Mouse (Mus musculus) heart, embryonic 12.5 days (tissue): ENCODE data around the gene Wbp2. TPM values are rescaled to one million over a fixed set of nuclear protein-coding genes. Genes with fewer than 3 reads are reported as not detected.

Experiments
- ATAC-seq: fragments of 200-750 bp; cut with Nextera tagmentation; 2 replicates; pipeline ENCODE4 v1.8.0; 2017; ENCODE audit warnings: moderate TSS enrichment, moderate library complexity; ENCODE audit not compliant: insufficient number of reproducible peaks, low FRiP score
- H3K27ac ChIP-seq: fragments of 300-500 bp; sonication (generic); 2 replicates; pipeline ENCODE4 v1.5.1; 2016; ENCODE audit warnings: mild to moderate bottlenecking, moderate library complexity; ENCODE audit not compliant: poor library complexity, severe bottlenecking
- H3K27me3 ChIP-seq: fragments of 300-500 bp; sonication (generic); replicated peaks from 2 replicates; pipeline ENCODE4 v1.6.1; 2016; ENCODE audit warnings: mild to moderate bottlenecking, moderate library complexity
- H3K36me3 ChIP-seq: fragments of 300-500 bp; sonication (generic); 2 replicates; pipeline ENCODE4 v1.6.1; 2016; ENCODE audit warnings: mild to moderate bottlenecking, moderate library complexity
- H3K4me1 ChIP-seq: fragments of 300-500 bp; sonication (generic); replicated peaks from 2 replicates; pipeline ENCODE4 v1.6.1; 2016; ENCODE audit warnings: mild to moderate bottlenecking
- H3K4me2 ChIP-seq: fragments of 300-500 bp; sonication (generic); 2 replicates; pipeline ENCODE4 v1.6.1; 2016; ENCODE audit warnings: mild to moderate bottlenecking, moderate library complexity
- H3K4me3 ChIP-seq: fragments of 300-500 bp; sonication (generic); 2 replicates; pipeline ENCODE4 v1.5.1; 2016; ENCODE audit warnings: mild to moderate bottlenecking
- H3K9ac ChIP-seq: fragments of 300-500 bp; sonication (generic); 2 replicates; pipeline ENCODE4 v1.6.1; 2016; ENCODE audit warnings: mild to moderate bottlenecking, moderate library complexity
- H3K9me3 ChIP-seq: fragments of 300-500 bp; sonication (generic); replicated peaks from 2 replicates; pipeline ENCODE4 v1.6.1; 2016; ENCODE audit warnings: mild to moderate bottlenecking, moderate library complexity
- WGBS: fragments of 180-500 bp; shearing (Covaris S2); methylation state at CpG from one replicate; pipeline ENCODE4 v1.1.7; 2016; 5-methylcytosine and 5-hydroxymethylcytosine counted together
- polyA plus RNA-seq: library from polyadenylated mRNA; unstranded; fragments of >200 nt; fragmentation: Nextera tagmentation; extraction: Ambion mirVana; gene quantifications from 2 replicates; pipeline ENCODE4 v1.2.1, GENCODE M21; 2016

Wbp2 gene
- polyA plus RNA-seq, 1 experiment from 2014 or later = 137 TPM

- Histone ChIP-seq H3K4me2 (peak overlapping the region; percentile 69), H3K4me3 (no peak overlapping the region), H3K4me1 (peaks cover 23% of the 10 kb centered on the region), H3K27me3 (no peaks in the 10 kb centered on the region), H3K36me3 (peaks cover 18% of the 10 kb centered on the region), H3K9ac (0 out of 2 replicates have a peak overlapping the region, but pooled peaks have one; percentile 52), H3K9me3 (no peaks in the 10 kb centered on the region), H3K27ac (no peak overlapping the region)
- 74% methylated on average over 8 of the region's 8 CpGs for WGBS
- no peak for ATAC-seq
Observed at GRCm38 (mm10) chr11:116088188-116088587, 1.4 kb upstream of the Wbp2 start.

GRCm38 (mm10) chr11:116087194-116088130 lies 667 bp upstream of the Wbp2 start:
- Histone ChIP-seq H3K9me3 (no peaks in the 10 kb centered on the region), H3K9ac (peak overlapping the region; percentile 52; the same call in 1 of the 2 replicates), H3K27ac (peak overlapping the region; percentile 88), H3K4me3 (peak overlapping the region; percentile 62), H3K27me3 (no peaks in the 10 kb centered on the region), H3K36me3 (peaks cover 23% of the 10 kb centered on the region), H3K4me1 (peaks cover 23% of the 10 kb centered on the region), H3K4me2 (peak overlapping the region; percentile 69)
- ATAC-seq = peak; percentile 81
- WGBS = 4% methylated on average over 31 of the region's 31 CpGs

GRCm38 (mm10) chr11:116084166-116084565 lies 2.6 kb downstream of the Wbp2 start:
- no peaks in the 10 kb centered on the region for H3K9me3 ChIP-seq
- H3K9ac ChIP-seq = no peak overlapping the region
- peaks cover 56% of the 10 kb centered on the region for H3K36me3 ChIP-seq
- ATAC-seq = no peak
- H3K4me3 ChIP-seq = no peak overlapping the region
- peaks cover 25% of the 10 kb centered on the region for H3K4me1 ChIP-seq
- H3K27me3 ChIP-seq = no peaks in the 10 kb centered on the region
- WGBS = 82% methylated on average over 6 of the region's 6 CpGs
- H3K27ac ChIP-seq = no peak overlapping the region
- H3K4me2 ChIP-seq = no peak overlapping the region

GRCm38 (mm10) chr11:116083096-116083672 lies 3.6 kb downstream of the Wbp2 start:
- 87% methylated on average over 14 of the region's 14 CpGs for WGBS
- Histone ChIP-seq H3K4me3 (no peak overlapping the region), H3K4me2 (no peak overlapping the region), H3K27ac (no peak overlapping the region), H3K27me3 (no peaks in the 10 kb centered on the region), H3K9ac (no peak overlapping the region), H3K9me3 (no peaks in the 10 kb centered on the region), H3K4me1 (peaks cover 30% of the 10 kb centered on the region), H3K36me3 (peaks cover 62% of the 10 kb centered on the region)
- ATAC-seq = no peak

- H3K4me2 ChIP-seq = no peak overlapping the region
- H3K27ac ChIP-seq = no peak overlapping the region
- no peaks in the 10 kb centered on the region for H3K9me3 ChIP-seq
- H3K27me3 ChIP-seq = no peaks in the 10 kb centered on the region
- no peak overlapping the region for H3K4me3 ChIP-seq
- no peak for ATAC-seq
- peaks cover 62% of the 10 kb centered on the region for H3K36me3 ChIP-seq
- H3K9ac ChIP-seq = no peak overlapping the region
- 75% methylated on average over 6 of the region's 6 CpGs for WGBS
- peaks cover 43% of the 10 kb centered on the region for H3K4me1 ChIP-seq
Observed at GRCm38 (mm10) chr11:116081081-116081480, 5.7 kb downstream of the Wbp2 start.

GRCm38 (mm10) chr11:116079511-116079910 lies 7.3 kb downstream of the Wbp2 start:
- no peak overlapping the region for H3K4me3 ChIP-seq
- ATAC-seq = no peak
- H3K27ac ChIP-seq = no peak overlapping the region
- no peak overlapping the region for H3K9ac ChIP-seq
- H3K4me2 ChIP-seq = no peak overlapping the region
- peaks cover 56% of the 10 kb centered on the region for H3K36me3 ChIP-seq
- peaks cover 42% of the 10 kb centered on the region for H3K4me1 ChIP-seq
- 74% methylated on average over 10 of the region's 10 CpGs for WGBS
- H3K9me3 ChIP-seq = no peaks in the 10 kb centered on the region
- H3K27me3 ChIP-seq = no peaks in the 10 kb centered on the region

- no peak overlapping the region for H3K4me2 ChIP-seq
- no peaks in the 10 kb centered on the region for H3K9me3 ChIP-seq
- H3K27ac ChIP-seq = peak overlapping the region; percentile 29
- H3K4me3 ChIP-seq = no peak overlapping the region
- peak overlapping the region; percentile 26; the same call in 1 of the 2 replicates for H3K9ac ChIP-seq
- ATAC-seq = no peak
- no peaks in the 10 kb centered on the region for H3K27me3 ChIP-seq
- H3K36me3 ChIP-seq = peaks cover 51% of the 10 kb centered on the region
- WGBS = 43% methylated on average over 10 of the region's 10 CpGs
- peaks cover 48% of the 10 kb centered on the region for H3K4me1 ChIP-seq
Observed at GRCm38 (mm10) chr11:116078676-116079320, 8.0 kb downstream of the Wbp2 start.

GRCm38 (mm10) chr11:116078221-116078620 lies 8.6 kb downstream of the Wbp2 start:
- Histone ChIP-seq H3K9ac (peak overlapping the region; percentile 39; the same call in 1 of the 2 replicates), H3K4me1 (peaks cover 54% of the 10 kb centered on the region), H3K4me3 (peak overlapping the region; percentile 24), H3K9me3 (no peaks in the 10 kb centered on the region), H3K36me3 (peaks cover 45% of the 10 kb centered on the region), H3K4me2 (peak overlapping the region; percentile 61), H3K27ac (peak overlapping the region; percentile 31; the same call in 1 of the 2 replicates), H3K27me3 (no peaks in the 10 kb centered on the region)
- 22% methylated on average over 16 of the region's 16 CpGs for WGBS
- ATAC-seq = no peak

GRCm38 (mm10) chr11:116077446-116078204 lies 9.2 kb downstream of the Wbp2 start, which contains the start of gene Unc13d:
TSS of gene Unc13d (minus strand) at chr11:116077961.
- peak within 1 kb of the TSS; percentile 39 for H3K9ac ChIP-seq
- no peaks in the 10 kb centered on the region for H3K9me3 ChIP-seq
- peak within 1 kb of the TSS; percentile 24 for H3K4me3 ChIP-seq
- H3K4me1 ChIP-seq = peaks cover 58% of the 10 kb centered on the region
- H3K27ac ChIP-seq = peak within 1 kb of the TSS; percentile 31
- ATAC-seq = peak; percentile 60
- H3K36me3 ChIP-seq = peaks cover 41% of the 10 kb centered on the region
- WGBS = 58% methylated on average over 22 of the region's 22 CpGs
- peak within 1 kb of the TSS; percentile 61 for H3K4me2 ChIP-seq
- H3K27me3 ChIP-seq = no peaks in the 10 kb centered on the region

GRCm38 (mm10) chr11:116076836-116077235 lies 10.0 kb downstream of the Wbp2 start:
- Histone ChIP-seq H3K27ac (0 out of 2 replicates have a peak overlapping the region, but pooled peaks have one; percentile 22), H3K4me2 (peak overlapping the region; percentile 61), H3K4me1 (peaks cover 60% of the 10 kb centered on the region), H3K9me3 (no peaks in the 10 kb centered on the region), H3K4me3 (peak overlapping the region; percentile 2; the same call in 1 of the 2 replicates), H3K27me3 (no peaks in the 10 kb centered on the region), H3K9ac (0 out of 2 replicates have a peak overlapping the region, but pooled peaks have one; percentile 24), H3K36me3 (peaks cover 33% of the 10 kb centered on the region)
- peak; percentile 30; the same call in 1 of the 2 replicates for ATAC-seq
- 54% methylated on average over 7 of the region's 7 CpGs for WGBS
